Mouse (Mus musculus): ENCODE data around the gene Slc39a11. TPM values are rescaled to one million over a fixed set of nuclear protein-coding genes. Genes with fewer than 3 reads are reported as not detected.

The Slc39a11 gene
- polyA plus RNA-seq, 1 experiment from 2014 or later, result 15.1 TPM

DNA sequence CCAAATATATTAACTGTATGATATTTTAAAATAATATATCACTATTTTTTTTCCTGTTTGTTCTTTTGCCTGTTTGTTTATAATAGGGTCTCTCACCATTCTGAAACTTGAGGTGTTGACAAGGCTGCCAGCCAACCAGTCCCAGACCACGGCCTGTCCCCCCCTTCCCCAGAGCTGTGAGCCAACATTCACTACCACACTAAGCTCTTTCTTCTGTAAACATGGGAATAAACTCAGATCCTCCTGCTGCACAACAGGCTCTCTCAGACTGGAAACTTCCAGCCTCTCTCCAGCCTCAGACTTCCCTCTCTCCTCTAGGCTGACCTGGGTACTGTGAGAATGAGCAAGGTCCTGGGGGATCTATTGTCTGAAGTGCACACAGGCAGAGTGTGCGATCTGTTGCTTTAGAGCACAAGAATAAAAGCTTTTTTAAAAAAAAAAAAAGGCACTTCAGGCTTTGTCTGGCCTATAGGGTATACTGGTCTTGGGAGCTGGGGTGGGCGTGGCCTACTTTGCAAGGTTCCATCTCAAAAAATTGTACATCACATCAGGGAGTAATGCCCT, 322.3 kb downstream of the Slc39a11 start:
- H3K36me3 ChIP-seq (ENCODE audit: insufficient read depth, low read length), result no peaks in the 10 kb centered on the region
- DNase-seq (ENCODE audit: low spot score), result no peak
- H3K9ac ChIP-seq (replicated peaks; ENCODE audit: low read depth), result no peak overlapping the region
- no peak overlapping the region for H3K4me2 ChIP-seq (replicated peaks; ENCODE audit: low read depth, low read length)
- H3K9me3 ChIP-seq (ENCODE audit: low read length), result no peaks in the 10 kb centered on the region
- H3K27ac ChIP-seq (ENCODE audit: low read length), result no peak overlapping the region
- no peaks in the 10 kb centered on the region; the same call in 1 of the 2 replicates for H3K4me1 ChIP-seq (ENCODE audit: insufficient read depth, low read depth, low read length)
- TF ChIP-seq CTCF (IDR thresholded peaks at IDR 0.05), result no peak
- TF ChIP-seq EP300 (IDR thresholded peaks at IDR 0.05), result no peak
- 54% methylated on average over 3 of the region's 3 CpGs for WGBS
- H3K4me3 ChIP-seq (ENCODE audit: low read depth, low read length), result no peak overlapping the region
- ATAC-seq, result no peak
- no peaks in the 10 kb centered on the region for H3K27me3 ChIP-seq (replicated peaks; ENCODE audit: insufficient read depth, low read length)

GRCm38 (mm10) chr11:113326387-113327011, 323.4 kb downstream of the Slc39a11 start:
- ATAC-seq, result peak; percentile 70
- no peaks in the 10 kb centered on the region; the same call in 1 of the 2 replicates for H3K4me1 ChIP-seq (ENCODE audit: insufficient read depth, low read depth, low read length)
- WGBS, result 28% methylated on average over 18 of the region's 18 CpGs
- no peak overlapping the region for H3K27ac ChIP-seq (ENCODE audit: low read length)
- TF ChIP-seq CTCF (IDR thresholded peaks at IDR 0.05), result peak; percentile 88
- TF ChIP-seq EP300 (IDR thresholded peaks at IDR 0.05), result no peak
- H3K36me3 ChIP-seq (ENCODE audit: insufficient read depth, low read length), result no peaks in the 10 kb centered on the region
- peak overlapping the region; percentile 12; the same call in 1 of the 2 replicates for H3K4me3 ChIP-seq (ENCODE audit: low read depth, low read length)
- no peaks in the 10 kb centered on the region for H3K9me3 ChIP-seq (ENCODE audit: low read length)
- H3K27me3 ChIP-seq (replicated peaks; ENCODE audit: insufficient read depth, low read length), result no peaks in the 10 kb centered on the region
- DNase-seq (ENCODE audit: low spot score), result peak; percentile 58
- H3K9ac ChIP-seq (replicated peaks; ENCODE audit: low read depth), result no peak overlapping the region
- peak overlapping the region; percentile 33 for H3K4me2 ChIP-seq (replicated peaks; ENCODE audit: low read depth, low read length)

DNA sequence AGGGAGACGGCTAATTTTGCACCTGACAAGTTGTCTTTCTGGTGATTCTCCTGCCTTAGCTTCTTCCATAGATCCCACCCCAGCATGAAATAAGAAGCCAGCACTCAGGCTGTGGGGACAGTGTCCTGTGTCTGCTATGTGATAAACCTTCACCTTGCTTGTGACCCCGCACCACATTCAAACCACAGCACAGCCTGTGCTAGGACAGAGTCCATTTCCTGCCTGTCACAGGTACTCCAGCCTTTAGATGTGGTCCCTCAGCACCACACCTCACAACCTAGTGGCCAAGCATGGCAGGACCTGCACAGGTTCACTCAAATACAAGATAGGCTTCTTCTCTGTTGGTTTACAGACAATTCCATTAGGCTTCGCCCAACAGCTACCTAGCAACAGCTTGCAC, 328.3 kb downstream of the Slc39a11 start:
- Histone ChIP-seq H3K27me3 (replicated peaks; ENCODE audit: insufficient read depth, low read length) (no peaks in the 10 kb centered on the region; the same call in 1 of the 2 replicates), H3K36me3 (ENCODE audit: insufficient read depth, low read length) (no peaks in the 10 kb centered on the region), H3K9me3 (ENCODE audit: low read length) (no peaks in the 10 kb centered on the region), H3K4me2 (replicated peaks; ENCODE audit: low read depth, low read length) (no peak overlapping the region), H3K9ac (replicated peaks; ENCODE audit: low read depth) (no peak overlapping the region), H3K27ac (ENCODE audit: low read length) (no peak overlapping the region), H3K4me1 (ENCODE audit: insufficient read depth, low read depth, low read length) (no peaks in the 10 kb centered on the region), H3K4me3 (ENCODE audit: low read depth, low read length) (no peak overlapping the region)
- WGBS, result 85% methylated on average over 3 of the region's 3 CpGs
- TF ChIP-seq CTCF (IDR thresholded peaks at IDR 0.05) (no peak), EP300 (IDR thresholded peaks at IDR 0.05) (no peak)
- ATAC-seq (no peak), DNase-seq (ENCODE audit: low spot score) (no peak)

- H3K4me2 ChIP-seq (replicated peaks; ENCODE audit: low read depth, low read length), result no peak overlapping the region
- WGBS, result 72% methylated on average over 10 of the region's 10 CpGs
- no peaks in the 10 kb centered on the region for H3K36me3 ChIP-seq (ENCODE audit: insufficient read depth, low read length)
- H3K9me3 ChIP-seq (ENCODE audit: low read length), result no peaks in the 10 kb centered on the region
- DNase-seq (ENCODE audit: low spot score), result no peak
- H3K4me3 ChIP-seq (ENCODE audit: low read depth, low read length), result no peak overlapping the region
- no peaks in the 10 kb centered on the region for H3K4me1 ChIP-seq (ENCODE audit: insufficient read depth, low read depth, low read length)
- no peak overlapping the region for H3K9ac ChIP-seq (replicated peaks; ENCODE audit: low read depth)
- no peak overlapping the region for H3K27ac ChIP-seq (ENCODE audit: low read length)
- no peak for ATAC-seq
- H3K27me3 ChIP-seq (replicated peaks; ENCODE audit: insufficient read depth, low read length), result no peaks in the 10 kb centered on the region
- TF ChIP-seq CTCF (IDR thresholded peaks at IDR 0.05), result no peak
- no peak for TF ChIP-seq EP300 (IDR thresholded peaks at IDR 0.05)
Observed at GRCm38 (mm10) chr11:113309265-113309951, 340.5 kb downstream of the Slc39a11 start.

GRCm38 (mm10) chr11:113308256-113308941, 341.5 kb downstream of the Slc39a11 start:
- H3K9me3 ChIP-seq (ENCODE audit: low read length), result no peaks in the 10 kb centered on the region
- DNase-seq (ENCODE audit: low spot score) (no peak), ATAC-seq (no peak)
- H3K27ac ChIP-seq (ENCODE audit: low read length), result no peak overlapping the region
- no peak overlapping the region for H3K4me3 ChIP-seq (ENCODE audit: low read depth, low read length)
- no peak for TF ChIP-seq CTCF (IDR thresholded peaks at IDR 0.05)
- no peak for TF ChIP-seq EP300 (IDR thresholded peaks at IDR 0.05)
- H3K36me3 ChIP-seq (ENCODE audit: insufficient read depth, low read length), result no peaks in the 10 kb centered on the region
- H3K4me2 ChIP-seq (replicated peaks; ENCODE audit: low read depth, low read length), result no peak overlapping the region
- no peaks in the 10 kb centered on the region for H3K27me3 ChIP-seq (replicated peaks; ENCODE audit: insufficient read depth, low read length)
- H3K9ac ChIP-seq (replicated peaks; ENCODE audit: low read depth), result no peak overlapping the region
- 64% methylated on average over 4 of the region's 4 CpGs for WGBS
- H3K4me1 ChIP-seq (ENCODE audit: insufficient read depth, low read depth, low read length), result no peaks in the 10 kb centered on the region

- Histone ChIP-seq H3K4me2 (replicated peaks; ENCODE audit: low read depth, low read length) (no peak overlapping the region), H3K4me3 (ENCODE audit: low read depth, low read length) (no peak overlapping the region), H3K9ac (replicated peaks; ENCODE audit: low read depth) (no peak overlapping the region), H3K4me1 (ENCODE audit: insufficient read depth, low read depth, low read length) (no peaks in the 10 kb centered on the region), H3K27me3 (replicated peaks; ENCODE audit: insufficient read depth, low read length) (no peaks in the 10 kb centered on the region), H3K27ac (ENCODE audit: low read length) (no peak overlapping the region), H3K9me3 (ENCODE audit: low read length) (no peaks in the 10 kb centered on the region), H3K36me3 (ENCODE audit: insufficient read depth, low read length) (no peaks in the 10 kb centered on the region)
- DNase-seq (ENCODE audit: low spot score) (no peak), ATAC-seq (peak; percentile 38; the same call in 1 of the 2 replicates)
- WGBS, result 83% methylated on average over 5 of the region's 5 CpGs
- TF ChIP-seq EP300 (IDR thresholded peaks at IDR 0.05) (no peak), CTCF (IDR thresholded peaks at IDR 0.05) (no peak)
Observed at GRCm38 (mm10) chr11:113303204-113303603, 346.7 kb downstream of the Slc39a11 start.

Measured in lung, postnatal 0 days (tissue).